Mouse (Mus musculus): Measurements from ENCODE around the gene Hoxa9.

DNA sequence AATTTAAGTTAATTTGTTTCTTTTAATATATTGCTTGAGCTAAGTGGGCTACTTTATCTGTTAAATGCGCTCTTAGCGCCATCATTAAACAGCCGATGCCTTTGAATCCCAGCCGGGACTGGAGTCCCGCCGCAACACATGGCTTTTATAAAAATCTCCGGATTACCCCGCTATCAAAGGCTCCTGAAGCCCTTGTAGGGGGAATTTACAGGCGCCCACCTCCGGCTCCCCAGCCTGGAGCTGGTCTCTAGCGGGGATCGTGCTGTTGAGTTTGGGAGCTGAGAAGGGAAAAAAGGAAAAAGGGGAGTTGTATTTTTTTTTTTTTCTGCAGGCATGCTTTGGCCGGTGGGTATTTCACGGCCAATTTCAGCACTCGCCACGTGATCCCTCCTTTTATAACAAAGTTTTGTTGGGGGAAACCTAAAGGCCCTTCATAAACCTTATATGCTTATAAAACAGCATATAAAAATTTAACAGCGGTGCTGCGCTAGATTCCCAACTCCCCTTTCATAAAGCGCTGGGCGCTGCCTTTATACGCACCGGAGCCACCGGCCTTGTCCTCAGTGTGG is 13.7 kb upstream of the Hoxa9 start:
- no peak for TF ChIP-seq E2F4 (IDR thresholded peaks at IDR 0.05; ENCODE audit: insufficient read depth)
- peak; percentile 7 for TF ChIP-seq POLR2A (IDR thresholded peaks at IDR 0.05; ENCODE audit: insufficient read length, low read depth)
- TF ChIP-seq USF1 (IDR thresholded peaks at IDR 0.05; ENCODE audit: low read depth): peak; percentile 40
- no peak for TF ChIP-seq MYOD1 (IDR thresholded peaks at IDR 0.05; ENCODE audit: control insufficient read depth in 1 of 3, insufficient read length in 2 of 3, low read depth in 2 of 3)
- no peak for TF ChIP-seq TCF12 (IDR thresholded peaks at IDR 0.05; ENCODE audit: insufficient read depth, poor library complexity, severe bottlenecking)
- TF ChIP-seq CEBPB (IDR thresholded peaks at IDR 0.05; ENCODE audit: insufficient read depth, poor library complexity, severe bottlenecking): no peak
- TF ChIP-seq MAX (IDR thresholded peaks at IDR 0.05; ENCODE audit: low read depth): no peak
- TF ChIP-seq MYOG (IDR thresholded peaks at IDR 0.05; ENCODE audit: control insufficient read depth in 1 of 3, insufficient read depth in 1 of 3, insufficient read length in 2 of 3, low read depth in 2 of 3): no peak
- TF ChIP-seq REST (IDR thresholded peaks at IDR 0.05; ENCODE audit: insufficient read depth, insufficient read length): no peak
- TF ChIP-seq TCF3 (IDR thresholded peaks at IDR 0.05; ENCODE audit: insufficient read length, low read depth): no peak
